Mouse (Mus musculus): Measurements from ENCODE around the gene Tdrd7.

Tdrd7 gene

GRCm38 (mm10) chr4:45964771-45965439, at the start of gene Tdrd7:
Gene Tdrd7 (plus strand): TSS chr4:45965334.
- DNase-seq (ENCODE audit: low read depth, low spot score): no peak

GRCm38 (mm10) chr4:45917091-45917490, 48.0 kb upstream of the Tdrd7 start:
- no peak for DNase-seq (ENCODE audit: low read depth, low spot score)

GRCm38 (mm10) chr4:45921663-45922435, 43.3 kb upstream of the Tdrd7 start:
- DNase-seq (ENCODE audit: low read depth, low spot score): no peak

- DNase-seq (ENCODE audit: low read depth, low spot score): no peak
Measured at GRCm38 (mm10) chr4:45924011-45924410, 41.1 kb upstream of the Tdrd7 start.

- DNase-seq (ENCODE audit: low read depth, low spot score): no peak
Measured at GRCm38 (mm10) chr4:45928561-45928960, 36.6 kb upstream of the Tdrd7 start.

GRCm38 (mm10) chr4:45941628-45942044, 23.5 kb upstream of the Tdrd7 start:
- DNase-seq (ENCODE audit: low read depth, low spot score): no peak

- DNase-seq (ENCODE audit: low read depth, low spot score): no peak
Measured at GRCm38 (mm10) chr4:45947729-45948128, 17.4 kb upstream of the Tdrd7 start.

- no peak for DNase-seq (ENCODE audit: low read depth, low spot score)
Measured at GRCm38 (mm10) chr4:45949109-45949848, 15.9 kb upstream of the Tdrd7 start.

- no peak for DNase-seq (ENCODE audit: low read depth, low spot score)
Measured at GRCm38 (mm10) chr4:45951830-45952229, 13.3 kb upstream of the Tdrd7 start.

GRCm38 (mm10) chr4:45953025-45953919, 11.9 kb upstream of the Tdrd7 start:
- DNase-seq (ENCODE audit: low read depth, low spot score): no peak

GRCm38 (mm10) chr4:45955235-45955634, 9.9 kb upstream of the Tdrd7 start:
- DNase-seq (ENCODE audit: low read depth, low spot score): no peak

GRCm38 (mm10) chr4:45956131-45956530, 9.0 kb upstream of the Tdrd7 start:
- no peak for DNase-seq (ENCODE audit: low read depth, low spot score)

GRCm38 (mm10) chr4:45956706-45957105, 8.4 kb upstream of the Tdrd7 start:
- no peak for DNase-seq (ENCODE audit: low read depth, low spot score)

- no peak for DNase-seq (ENCODE audit: low read depth, low spot score)
Measured at GRCm38 (mm10) chr4:45965737-45966447, 758 bp downstream of the Tdrd7 start.

- no peak for DNase-seq (ENCODE audit: low read depth, low spot score)
Measured at GRCm38 (mm10) chr4:45966716-45967115, 1.6 kb downstream of the Tdrd7 start.

- no peak for DNase-seq (ENCODE audit: low read depth, low spot score)
Measured at GRCm38 (mm10) chr4:45967479-45968341, 2.6 kb downstream of the Tdrd7 start.

- DNase-seq (ENCODE audit: low read depth, low spot score): no peak
Measured at GRCm38 (mm10) chr4:45969051-45969450, 3.9 kb downstream of the Tdrd7 start.

GRCm38 (mm10) chr4:45970048-45970560, 5.0 kb downstream of the Tdrd7 start:
- no peak for DNase-seq (ENCODE audit: low read depth, low spot score)

GRCm38 (mm10) chr4:45971806-45972447, 6.8 kb downstream of the Tdrd7 start:
- peak; percentile 90 for DNase-seq (ENCODE audit: low read depth, low spot score)

Data from telencephalon, adult 2 months (tissue).